Mouse (Mus musculus) stomach, embryonic 16.5 days (tissue): ENCODE measurements around the gene Rasgef1c. TPM values are rescaled to one million over a fixed set of nuclear protein-coding genes. Genes with fewer than 3 reads are reported as not detected.

Experiments
- ATAC-seq: fragments of 200-750 bp; cut with Nextera tagmentation; 2 replicates; pipeline ENCODE4 v1.8.0; 2017; ENCODE audit warnings: moderate number of reproducible peaks, moderate TSS enrichment; ENCODE audit not compliant: insufficient read depth, low FRiP score
- H3K27ac ChIP-seq: fragments of 300-500 bp; sonication (generic); 2 replicates; pipeline ENCODE4 v1.5.1; 2014; ENCODE audit warnings: low read length
- H3K27me3 ChIP-seq: fragments of 300-500 bp; sonication (generic); 2 replicates; pipeline ENCODE4 v1.6.1; 2014; ENCODE audit warnings: low read length, control low read depth, mixed read lengths; ENCODE audit not compliant: control insufficient read depth, insufficient read depth
- H3K36me3 ChIP-seq: fragments of 300-500 bp; sonication (generic); 2 replicates; pipeline ENCODE4 v1.6.1; 2014; ENCODE audit warnings: low read length; ENCODE audit not compliant: control insufficient read depth, insufficient read depth
- H3K4me1 ChIP-seq: fragments of 300-500 bp; sonication (generic); 2 replicates; pipeline ENCODE4 v1.6.1; 2014; ENCODE audit warnings: low read length, control low read depth, mixed read lengths; ENCODE audit not compliant: control insufficient read depth, insufficient read depth
- H3K4me2 ChIP-seq: fragments of 300-500 bp; sonication (generic); 2 replicates; pipeline ENCODE4 v1.6.1; 2014; ENCODE audit warnings: low read depth, low read length, mixed read lengths
- H3K4me3 ChIP-seq: fragments of 300-500 bp; sonication (generic); replicated peaks from 2 replicates; pipeline ENCODE4 v1.5.1; 2014; ENCODE audit warnings: mild to moderate bottlenecking, low read length
- H3K9ac ChIP-seq: fragments of 300-500 bp; sonication (generic); 2 replicates; pipeline ENCODE4 v1.6.1; 2014; ENCODE audit warnings: low read length
- H3K9me3 ChIP-seq: fragments of 300-500 bp; sonication (generic); replicated peaks from 2 replicates; pipeline ENCODE4 v1.6.1; 2016; ENCODE audit warnings: low read length, control low read depth; ENCODE audit not compliant: control insufficient read depth
- WGBS: fragments of 180-500 bp; shearing (Covaris S2); extraction: QIAGEN DNeasy Blood & Tissue Kit; methylation state at CpG from one replicate; pipeline ENCODE4 v1.1.7; 2014; 5-methylcytosine and 5-hydroxymethylcytosine counted together
- polyA plus RNA-seq: library from polyadenylated mRNA; unstranded; fragments of >200 nt; fragmentation: Nextera tagmentation; extraction: Ambion mirVana; gene quantifications from 2 replicates; pipeline ENCODE4 v1.2.1, GENCODE M21; 2015

Rasgef1c gene
- polyA plus RNA-seq, 1 experiment from 2014 or later, result 0.50 TPM

- 24% methylated on average over 8 of the region's 8 CpGs for WGBS
These were observed 54.1 kb downstream of the Rasgef1c start for GRCm38 (mm10) chr11:49955577-49956261.

DNA sequence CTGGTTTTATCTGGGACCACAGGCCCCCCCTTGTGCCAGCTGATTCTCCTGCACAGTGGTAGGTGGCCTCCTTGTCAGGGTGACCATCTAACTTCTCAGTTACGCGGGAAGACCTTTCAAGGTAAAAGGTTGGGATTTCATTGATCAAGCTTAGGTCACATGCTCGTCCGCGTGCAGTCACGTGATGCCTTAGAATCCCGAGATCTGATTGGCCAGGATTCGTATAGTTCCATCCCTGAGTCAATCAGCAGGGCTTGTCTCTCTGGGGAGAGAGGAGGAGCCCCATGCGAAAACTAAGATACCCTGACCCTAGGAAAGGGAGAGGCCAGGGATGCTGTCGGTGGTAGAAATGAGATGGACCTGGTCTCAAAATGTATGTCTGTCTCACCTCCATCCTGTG is 56.4 kb downstream of the Rasgef1c start:
- H3K9me3 ChIP-seq, result no peaks in the 10 kb centered on the region
- H3K36me3 ChIP-seq, result no peaks in the 10 kb centered on the region
- no peak for ATAC-seq
- H3K4me2 ChIP-seq, result no peak overlapping the region
- 88% methylated on average over 10 of the region's 10 CpGs for WGBS
- no peak overlapping the region for H3K27ac ChIP-seq
- H3K9ac ChIP-seq, result no peak overlapping the region
- H3K4me1 ChIP-seq, result no peaks in the 10 kb centered on the region
- no peaks in the 10 kb centered on the region for H3K27me3 ChIP-seq
- no peak overlapping the region for H3K4me3 ChIP-seq

More at GRCm38 (mm10) chr11:49955577-49956261, 54.1 kb downstream of the Rasgef1c start:
- H3K27me3 ChIP-seq, result no peaks in the 10 kb centered on the region
- H3K9me3 ChIP-seq, result no peaks in the 10 kb centered on the region
- H3K4me1 ChIP-seq, result no peaks in the 10 kb centered on the region
- no peak overlapping the region for H3K4me2 ChIP-seq
- H3K4me3 ChIP-seq, result no peak overlapping the region
- no peaks in the 10 kb centered on the region for H3K36me3 ChIP-seq
- peak; percentile 62; the same call in 1 of the 2 replicates for ATAC-seq
- H3K9ac ChIP-seq, result no peak overlapping the region
- no peak overlapping the region for H3K27ac ChIP-seq

DNA sequence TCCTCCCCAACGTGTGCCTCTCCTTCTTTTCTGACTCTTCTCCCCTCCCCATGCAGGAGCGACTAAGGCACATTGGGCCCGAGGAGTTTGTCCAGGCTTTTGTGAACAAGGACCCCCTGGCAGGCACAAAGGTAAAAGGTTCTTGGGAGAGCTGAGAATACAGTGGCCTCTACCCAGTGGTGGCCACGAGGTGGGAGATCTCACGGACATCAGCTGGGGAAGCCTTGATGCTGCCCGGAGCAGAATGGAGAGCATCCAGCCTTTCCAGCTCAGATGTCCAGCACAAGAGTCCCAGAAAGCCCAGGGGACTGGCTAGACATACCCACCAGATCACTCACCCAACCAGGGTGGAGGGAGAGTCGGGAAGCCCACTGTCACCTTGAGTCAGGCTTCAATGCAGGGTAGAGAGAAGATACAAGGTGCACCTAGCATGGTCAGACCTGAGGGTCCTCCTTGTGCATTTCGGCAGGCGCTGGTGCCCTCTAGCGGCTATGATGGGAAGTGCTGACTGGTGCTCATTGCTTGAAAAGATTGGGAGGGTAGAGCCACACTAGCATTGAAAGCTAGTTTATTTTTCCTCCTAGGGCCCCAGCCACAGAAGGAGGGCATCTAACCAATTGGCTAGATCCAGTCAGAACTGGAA is 59.6 kb downstream of the Rasgef1c start:
- H3K4me2 ChIP-seq, result no peak overlapping the region
- no peaks in the 10 kb centered on the region for H3K9me3 ChIP-seq
- H3K36me3 ChIP-seq, result no peaks in the 10 kb centered on the region
- H3K9ac ChIP-seq, result no peak overlapping the region
- 38% methylated on average over 10 of the region's 10 CpGs for WGBS
- H3K27me3 ChIP-seq, result no peaks in the 10 kb centered on the region
- no peak for ATAC-seq
- H3K27ac ChIP-seq, result no peak overlapping the region
- no peak overlapping the region for H3K4me3 ChIP-seq
- no peaks in the 10 kb centered on the region for H3K4me1 ChIP-seq

- no peak for ATAC-seq
- Histone ChIP-seq H3K4me1 (no peaks in the 10 kb centered on the region), H3K4me3 (no peak overlapping the region), H3K9ac (no peak overlapping the region), H3K36me3 (no peaks in the 10 kb centered on the region), H3K27me3 (no peaks in the 10 kb centered on the region), H3K9me3 (no peaks in the 10 kb centered on the region), H3K4me2 (no peak overlapping the region), H3K27ac (no peak overlapping the region)
- 64% methylated on average over 3 of the region's 3 CpGs for WGBS
These were observed 63.7 kb downstream of the Rasgef1c start for GRCm38 (mm10) chr11:49965320-49965719.

DNA sequence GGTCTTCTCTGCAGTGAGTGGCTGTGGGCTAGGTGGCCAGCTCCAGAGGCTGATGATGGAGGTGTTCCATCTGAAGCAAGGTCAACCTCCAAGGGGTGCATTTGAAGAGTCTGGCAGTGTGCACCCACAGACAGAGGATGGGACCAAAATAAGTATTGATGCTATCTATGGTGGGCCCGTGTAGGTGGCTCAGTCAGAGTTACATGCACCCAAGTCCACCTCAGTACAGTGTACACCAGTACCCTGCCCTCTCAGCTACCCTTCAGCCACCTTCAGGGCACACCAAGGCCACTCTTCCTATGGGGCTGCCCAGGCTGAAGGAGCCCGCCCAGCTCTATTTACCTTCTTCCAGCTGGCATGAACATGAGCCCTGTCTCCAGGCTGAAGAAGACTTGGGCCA is 68.1 kb downstream of the Rasgef1c start:
- Histone ChIP-seq H3K36me3 (no peaks in the 10 kb centered on the region), H3K4me3 (no peak overlapping the region), H3K9ac (no peak overlapping the region), H3K27ac (no peak overlapping the region), H3K27me3 (no peaks in the 10 kb centered on the region), H3K4me1 (no peaks in the 10 kb centered on the region), H3K4me2 (no peak overlapping the region), H3K9me3 (no peaks in the 10 kb centered on the region; the same call in 1 of the 2 replicates)
- 90% methylated on average over 2 of the region's 2 CpGs for WGBS
- no peak for ATAC-seq

- ATAC-seq, result no peak
- Histone ChIP-seq H3K9me3 (no peaks in the 10 kb centered on the region; the same call in 1 of the 2 replicates), H3K4me1 (no peaks in the 10 kb centered on the region), H3K9ac (no peak overlapping the region), H3K4me3 (no peak overlapping the region), H3K27ac (no peak overlapping the region), H3K27me3 (no peaks in the 10 kb centered on the region), H3K4me2 (no peak overlapping the region), H3K36me3 (no peaks in the 10 kb centered on the region)
- WGBS, result 81% methylated on average over 10 of the region's 10 CpGs
These were observed 72.2 kb downstream of the Rasgef1c start for GRCm38 (mm10) chr11:49973657-49974340.

GRCm38 (mm10) chr11:49974675-49975074 is 73.0 kb downstream of the Rasgef1c start:
- no peaks in the 10 kb centered on the region for H3K36me3 ChIP-seq
- no peaks in the 10 kb centered on the region for H3K4me1 ChIP-seq
- no peak overlapping the region for H3K27ac ChIP-seq
- no peak for ATAC-seq
- H3K4me3 ChIP-seq, result no peak overlapping the region
- no peak overlapping the region for H3K4me2 ChIP-seq
- 65% methylated on average over 1 of the region's 1 CpGs for WGBS
- H3K9ac ChIP-seq, result no peak overlapping the region
- H3K27me3 ChIP-seq, result no peaks in the 10 kb centered on the region
- no peaks in the 10 kb centered on the region; the same call in 1 of the 2 replicates for H3K9me3 ChIP-seq

DNA sequence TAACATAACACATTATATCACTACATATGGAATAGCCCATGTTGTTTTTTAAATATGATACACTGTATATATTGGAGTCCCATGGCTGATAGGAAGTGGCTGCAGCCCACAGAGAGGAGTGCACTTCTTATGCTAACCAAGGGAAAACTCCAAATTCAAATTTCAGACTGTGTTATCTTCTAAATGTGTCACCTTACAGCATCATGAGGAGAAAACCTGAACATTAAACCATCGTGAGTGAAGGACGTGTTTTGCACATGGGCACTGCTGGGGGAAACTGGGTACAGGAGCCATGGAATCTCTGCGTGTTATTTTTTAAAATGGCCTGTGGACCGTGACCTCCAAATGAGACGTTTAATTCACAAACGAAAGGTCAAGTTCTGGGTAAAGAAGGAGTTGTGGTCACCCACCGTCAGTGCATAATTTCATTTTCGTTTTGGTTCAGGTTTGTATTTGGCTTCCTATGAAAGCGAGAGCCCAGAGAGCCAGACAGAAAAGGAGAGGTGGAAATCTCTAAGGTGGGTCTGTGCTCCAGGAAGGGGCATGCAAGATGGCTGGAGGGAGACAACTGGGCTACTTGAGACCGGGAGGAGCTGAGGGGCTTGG is 76.4 kb downstream of the Rasgef1c start:
- Histone ChIP-seq H3K27me3 (no peaks in the 10 kb centered on the region), H3K4me2 (no peak overlapping the region), H3K9ac (no peak overlapping the region), H3K27ac (no peak overlapping the region), H3K4me1 (no peaks in the 10 kb centered on the region), H3K9me3 (no peaks in the 10 kb centered on the region; the same call in 1 of the 2 replicates), H3K4me3 (no peak overlapping the region), H3K36me3 (no peaks in the 10 kb centered on the region)
- WGBS, result 83% methylated on average over 10 of the region's 10 CpGs
- ATAC-seq, result no peak

GRCm38 (mm10) chr11:49978935-49979334 is 77.3 kb downstream of the Rasgef1c start:
- Histone ChIP-seq H3K36me3 (no peaks in the 10 kb centered on the region), H3K9me3 (no peaks in the 10 kb centered on the region; the same call in 1 of the 2 replicates), H3K4me1 (no peaks in the 10 kb centered on the region), H3K9ac (no peak overlapping the region), H3K27ac (no peak overlapping the region), H3K4me2 (no peak overlapping the region), H3K4me3 (no peak overlapping the region), H3K27me3 (no peaks in the 10 kb centered on the region)
- no peak for ATAC-seq
- 88% methylated on average over 8 of the region's 8 CpGs for WGBS
